Mouse (Mus musculus) testis, adult 2 months (tissue): ENCODE measurements around the gene Mapkapk2. TPM values are rescaled to one million over a fixed set of nuclear protein-coding genes. Genes with fewer than 3 reads are reported as not detected.

Experiments used
- H3K27ac ChIP-seq: fragments of 200-500 bp; 2 replicates; pipeline ENCODE4 v1.5.1; 2012; ENCODE audit warnings: low read depth, low read length; ENCODE audit not compliant: control insufficient read depth, insufficient read depth
- H3K27me3 ChIP-seq: fragments of 200-500 bp; 2 replicates; pipeline ENCODE4 v1.6.1; 2012; ENCODE audit warnings: mild to moderate bottlenecking, low read length, moderate library complexity; ENCODE audit not compliant: control insufficient read depth, insufficient read depth
- H3K36me3 ChIP-seq: fragments of 200-500 bp; 2 replicates; pipeline ENCODE4 v1.6.1; 2012; ENCODE audit warnings: mild to moderate bottlenecking, low read length; ENCODE audit not compliant: control insufficient read depth, insufficient read depth
- H3K4me1 ChIP-seq: fragments of 200-500 bp; 2 replicates; pipeline ENCODE4 v1.6.1; 2012; ENCODE audit warnings: low read length; ENCODE audit not compliant: control insufficient read depth, insufficient read depth
- H3K4me3 ChIP-seq: fragments of 200-500 bp; 2 replicates; pipeline ENCODE4 v1.5.1; 2012; ENCODE audit warnings: low read depth, mild to moderate bottlenecking, low read length, moderate library complexity, mixed read lengths; ENCODE audit not compliant: control insufficient read depth
- CTCF ChIP-seq: fragments of 200-500 bp; IDR thresholded peaks from 2 replicates; pipeline ENCODE4 v1.5.1; 2012; ENCODE audit warnings: low read depth, mild to moderate bottlenecking, inconsistent platforms, low read length, moderate library complexity; ENCODE audit not compliant: control insufficient read depth, insufficient read depth, insufficient replicate concordance
- POLR2A ChIP-seq: fragments of 200-500 bp; IDR thresholded peaks from 2 replicates; pipeline ENCODE4 v1.6.1; 2012; ENCODE audit warnings: low read depth, mild to moderate bottlenecking, inconsistent platforms, low read length, moderate library complexity; ENCODE audit not compliant: control insufficient read depth
- polyA plus RNA-seq: library from polyadenylated mRNA; depleted of rRNA; stranded (reverse); fragments of >200 nt; gene quantifications from 2 replicates; pipeline ENCODE4 v1.2.3, GENCODE M21; 2012

The Mapkapk2 gene
- polyA plus RNA-seq, 1 experiment, result 14.7 TPM

DNA sequence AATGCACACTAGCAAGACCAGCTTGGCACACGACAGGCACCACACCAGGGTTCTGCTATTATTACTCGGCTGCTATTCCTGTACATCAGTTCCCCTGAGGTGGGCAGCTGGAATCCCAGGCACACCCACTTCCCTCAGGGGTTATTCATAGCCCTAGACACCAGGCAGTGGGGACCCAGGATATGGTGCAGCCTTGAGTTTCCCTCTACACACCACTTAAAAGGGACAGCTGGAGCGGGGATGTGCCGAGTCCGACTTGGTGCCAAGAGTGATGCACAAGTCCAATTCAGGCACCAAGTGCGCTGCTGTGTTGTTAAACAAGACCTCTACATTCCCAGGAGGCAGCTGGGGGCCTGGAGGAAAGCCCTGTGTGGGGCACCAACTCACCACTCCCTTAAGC is 34.8 kb downstream of the Mapkapk2 start:
- H3K4me1 ChIP-seq, result peaks cover 3% of the 10 kb centered on the region; the same call in 1 of the 2 replicates
- TF ChIP-seq POLR2A (no peak), CTCF (no peak)
- no peak overlapping the region for H3K27ac ChIP-seq

DNA sequence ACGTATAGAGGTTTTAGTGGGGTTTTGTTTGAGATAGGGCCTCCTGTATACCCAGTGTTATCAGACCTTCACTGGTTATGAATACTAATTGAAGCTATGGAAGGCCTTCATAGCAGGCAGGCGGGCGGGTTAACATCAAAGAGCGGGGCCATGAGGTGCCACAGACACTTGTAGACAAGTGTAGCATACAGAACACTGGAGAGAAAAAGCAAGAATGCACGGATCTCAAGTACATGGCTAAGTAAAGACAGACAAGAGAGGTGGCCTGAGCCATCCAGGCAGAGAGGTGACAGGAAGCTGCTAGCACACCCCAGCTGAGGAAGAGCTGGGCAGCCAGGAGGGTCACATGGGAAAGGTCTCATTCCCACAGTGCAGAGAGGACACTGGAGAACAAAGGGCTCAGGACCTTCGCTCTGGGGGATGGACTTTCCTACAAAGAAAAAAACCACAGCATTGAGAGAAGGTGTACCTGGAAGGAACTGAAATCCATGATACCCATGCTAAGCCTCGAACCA is 35.8 kb downstream of the Mapkapk2 start:
- Histone ChIP-seq H3K27me3 (no peaks in the 10 kb centered on the region), H3K36me3 (no peaks in the 10 kb centered on the region), H3K4me3 (no peak overlapping the region), H3K4me1 (peaks cover 3% of the 10 kb centered on the region; the same call in 1 of the 2 replicates), H3K27ac (no peak overlapping the region)
- no peak for TF ChIP-seq CTCF
- no peak for TF ChIP-seq POLR2A

More for the DNA sequence above, 34.8 kb downstream of the Mapkapk2 start:
- Histone ChIP-seq H3K4me3 (no peak overlapping the region), H3K36me3 (no peaks in the 10 kb centered on the region), H3K27me3 (no peaks in the 10 kb centered on the region)

DNA sequence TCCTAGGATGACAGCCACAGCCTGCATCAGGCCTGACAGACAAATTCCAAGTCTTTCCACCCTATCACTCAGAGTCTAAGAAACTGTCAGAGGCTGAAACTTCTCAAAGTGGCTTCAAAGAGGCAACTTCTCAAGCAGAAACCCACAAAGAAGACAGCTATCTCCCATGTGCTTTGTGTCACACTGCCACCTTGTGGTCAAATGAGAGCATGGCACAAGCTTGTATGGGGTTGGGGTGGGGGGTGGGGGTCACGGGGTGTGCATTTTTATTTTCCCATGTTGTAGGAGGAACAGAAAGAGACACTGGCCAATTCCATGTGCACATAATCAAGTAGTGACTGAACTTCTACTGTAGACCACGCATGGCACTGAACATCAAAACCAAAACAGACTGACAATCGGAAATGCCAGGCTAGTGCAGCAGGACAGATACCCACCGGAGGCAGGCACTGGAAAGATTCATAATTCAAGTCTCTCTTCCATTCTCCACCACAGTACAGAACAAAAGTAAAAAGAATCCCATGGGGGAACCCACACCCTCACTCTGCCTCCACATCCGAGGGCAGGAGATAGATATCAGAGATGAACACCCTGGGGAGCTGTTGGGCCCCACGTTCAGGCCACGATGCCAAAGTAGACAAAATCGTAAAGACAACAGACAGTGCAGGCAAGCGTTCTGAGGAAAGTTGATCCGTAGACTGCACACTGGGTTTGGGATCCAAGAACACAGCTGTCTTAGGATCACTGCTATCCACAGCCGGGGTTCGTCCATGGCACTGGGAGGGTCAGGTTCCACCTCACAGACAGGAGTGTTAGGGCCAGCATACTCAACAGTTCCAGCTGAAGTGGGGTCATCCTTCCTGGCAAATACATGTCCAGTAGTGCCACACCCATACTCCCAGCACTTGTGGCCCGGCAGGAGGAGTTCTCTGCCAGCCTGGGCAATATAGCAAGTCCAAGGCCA is 37.1 kb downstream of the Mapkapk2 start:
- H3K4me3 ChIP-seq, result no peak overlapping the region
- TF ChIP-seq POLR2A, result no peak
- TF ChIP-seq CTCF, result no peak
- H3K27me3 ChIP-seq, result no peaks in the 10 kb centered on the region
- H3K27ac ChIP-seq, result no peak overlapping the region
- H3K4me1 ChIP-seq, result peaks cover 3% of the 10 kb centered on the region; the same call in 1 of the 2 replicates
- H3K36me3 ChIP-seq, result no peaks in the 10 kb centered on the region

- H3K4me3 ChIP-seq, result no peak overlapping the region
- H3K36me3 ChIP-seq, result no peaks in the 10 kb centered on the region
- peaks cover 3% of the 10 kb centered on the region; the same call in 1 of the 2 replicates for H3K4me1 ChIP-seq
- no peak for TF ChIP-seq CTCF
- no peak for TF ChIP-seq POLR2A
- no peaks in the 10 kb centered on the region for H3K27me3 ChIP-seq
- H3K27ac ChIP-seq, result no peak overlapping the region
Measured at GRCm38 (mm10) chr1:131059841-131060240, 37.8 kb downstream of the Mapkapk2 start.

DNA sequence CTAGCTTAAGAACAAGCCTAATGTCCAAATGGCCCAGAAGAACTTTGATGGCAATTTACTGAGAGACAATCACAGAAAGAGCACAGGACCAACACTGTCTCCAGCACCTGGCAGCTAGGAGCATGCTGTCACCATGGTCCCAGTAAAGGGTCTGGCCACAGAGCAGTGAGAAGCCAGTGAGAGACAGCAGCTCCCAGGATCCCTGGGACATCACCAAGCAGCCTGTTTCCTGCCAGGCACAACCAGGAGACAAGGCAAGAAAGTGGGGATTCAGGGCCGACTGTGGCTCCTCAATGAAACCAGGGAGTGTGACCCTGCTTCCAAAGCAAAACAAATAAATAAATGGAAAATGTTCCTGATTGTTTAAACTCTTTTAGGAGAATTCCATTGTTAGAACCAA is 38.2 kb downstream of the Mapkapk2 start:
- H3K27ac ChIP-seq, result no peak overlapping the region
- H3K4me1 ChIP-seq, result peaks cover 3% of the 10 kb centered on the region; the same call in 1 of the 2 replicates

DNA sequence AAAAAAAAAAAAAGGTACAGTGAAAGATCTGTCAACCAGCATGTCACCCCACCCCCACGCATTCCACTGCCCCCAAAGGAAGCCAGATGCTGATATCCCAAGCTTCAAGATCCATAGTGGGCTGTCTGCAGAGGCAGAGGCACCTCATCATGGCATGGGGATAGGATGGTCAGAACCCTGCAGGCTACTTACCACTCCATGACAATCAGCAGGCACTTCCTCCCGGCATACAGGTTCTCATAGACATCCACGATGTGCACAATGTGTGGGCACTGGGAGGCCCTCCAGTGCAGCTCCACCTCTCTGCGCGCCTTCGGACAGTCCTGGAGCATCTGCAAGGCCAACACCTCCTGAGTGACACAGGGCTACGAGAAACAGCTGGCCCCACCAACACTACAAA is 39.2 kb downstream of the Mapkapk2 start:
- TF ChIP-seq POLR2A, result no peak
- TF ChIP-seq CTCF, result no peak
- no peak overlapping the region for H3K27ac ChIP-seq
- no peaks in the 10 kb centered on the region for H3K36me3 ChIP-seq
- no peak overlapping the region for H3K4me3 ChIP-seq
- peaks cover 3% of the 10 kb centered on the region; the same call in 1 of the 2 replicates for H3K4me1 ChIP-seq
- no peaks in the 10 kb centered on the region for H3K27me3 ChIP-seq

More for the DNA sequence above, 38.2 kb downstream of the Mapkapk2 start:
- H3K27me3 ChIP-seq, result no peaks in the 10 kb centered on the region
- no peak for TF ChIP-seq CTCF
- no peak for TF ChIP-seq POLR2A
- H3K36me3 ChIP-seq, result no peaks in the 10 kb centered on the region
- no peak overlapping the region for H3K4me3 ChIP-seq

GRCm38 (mm10) chr1:131054251-131054650 is 43.4 kb downstream of the Mapkapk2 start:
- Histone ChIP-seq H3K36me3 (no peaks in the 10 kb centered on the region), H3K27ac (no peak overlapping the region), H3K4me3 (no peak overlapping the region), H3K4me1 (no peaks in the 10 kb centered on the region; the same call in 1 of the 2 replicates), H3K27me3 (no peaks in the 10 kb centered on the region)
- TF ChIP-seq CTCF (no peak), POLR2A (no peak)
